Mouse (Mus musculus) embryonic facial prominence, embryonic 12.5 days (tissue): ENCODE results near the gene Arg1. TPM values are rescaled to one million over a fixed set of nuclear protein-coding genes. Genes with fewer than 3 reads are reported as not detected.

Experiments
- ATAC-seq: fragments of 200-750 bp; cut with Nextera tagmentation; 2 replicates; pipeline ENCODE4 v1.8.0; 2017; ENCODE audit not compliant: insufficient number of reproducible peaks, insufficient read depth, low FRiP score, low TSS enrichment
- H3K27ac ChIP-seq: fragments of 300-500 bp; sonication (generic); 2 replicates; pipeline ENCODE4 v1.5.1; 2016; ENCODE audit warnings: mild to moderate bottlenecking
- H3K27me3 ChIP-seq: fragments of 300-500 bp; sonication (generic); 2 replicates; pipeline ENCODE4 v1.6.1; 2016; ENCODE audit warnings: mild to moderate bottlenecking, moderate library complexity
- H3K36me3 ChIP-seq: fragments of 300-500 bp; sonication (generic); 2 replicates; pipeline ENCODE4 v1.6.1; 2016; ENCODE audit warnings: mild to moderate bottlenecking
- H3K4me1 ChIP-seq: fragments of 300-500 bp; sonication (generic); 2 replicates; pipeline ENCODE4 v1.6.1; 2016
- H3K4me2 ChIP-seq: fragments of 300-500 bp; sonication (generic); replicated peaks from 2 replicates; pipeline ENCODE4 v1.6.1; 2016; ENCODE audit warnings: mild to moderate bottlenecking, moderate library complexity
- H3K4me3 ChIP-seq: fragments of 300-500 bp; sonication (generic); 2 replicates; pipeline ENCODE4 v1.5.1; 2016; ENCODE audit warnings: mild to moderate bottlenecking
- H3K9ac ChIP-seq: fragments of 300-500 bp; sonication (generic); 2 replicates; pipeline ENCODE4 v1.6.1; 2016; ENCODE audit warnings: mild to moderate bottlenecking, moderate library complexity
- H3K9me3 ChIP-seq: fragments of 300-500 bp; sonication (generic); 2 replicates; pipeline ENCODE4 v1.6.1; 2016; ENCODE audit warnings: mild to moderate bottlenecking, moderate library complexity
- WGBS: fragments of 180-500 bp; shearing (Covaris S2); methylation state at CpG from one replicate; pipeline ENCODE4 v1.1.7; 2016; 5-methylcytosine and 5-hydroxymethylcytosine counted together
- polyA plus RNA-seq: library from polyadenylated mRNA; unstranded; fragments of >200 nt; fragmentation: Nextera tagmentation; extraction: Ambion mirVana; gene quantifications from 2 replicates; pipeline ENCODE4 v1.2.1, GENCODE M21; 2016

Arg1 gene
- polyA plus RNA-seq, 1 experiment from 2014 or later = 8.5 TPM

DNA sequence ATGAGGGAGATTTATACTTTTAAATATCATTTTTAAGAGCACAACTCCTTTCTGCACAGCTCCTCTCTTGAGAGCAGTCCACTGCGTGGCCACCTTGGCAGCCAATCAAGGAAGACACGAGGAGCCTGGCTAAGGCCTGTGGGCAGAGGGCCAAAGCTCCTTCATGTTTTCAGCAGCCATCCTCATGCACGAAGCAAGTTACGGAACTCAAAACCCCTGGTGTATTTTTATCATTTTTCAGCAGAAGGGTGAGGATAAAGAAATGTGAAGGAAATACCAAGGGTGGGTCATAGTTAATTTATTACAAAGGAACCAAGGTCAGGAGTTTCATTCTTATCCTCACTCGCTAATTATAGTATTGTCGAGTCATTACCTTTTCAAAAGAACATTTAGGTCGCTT is 25.3 kb upstream of the Arg1 start:
- no peak overlapping the region for H3K9ac ChIP-seq
- no peak overlapping the region for H3K27ac ChIP-seq
- ATAC-seq = no peak
- H3K4me2 ChIP-seq = no peak overlapping the region
- no peaks in the 10 kb centered on the region for H3K27me3 ChIP-seq
- WGBS = 85% methylated on average over 7 of the region's 7 CpGs
- H3K9me3 ChIP-seq = no peaks in the 10 kb centered on the region
- H3K4me1 ChIP-seq = 0 out of 2 replicates have a peak, but pooled peaks cover 3% of the 10 kb centered on the region
- H3K36me3 ChIP-seq = no peaks in the 10 kb centered on the region
- H3K4me3 ChIP-seq = no peak overlapping the region

DNA sequence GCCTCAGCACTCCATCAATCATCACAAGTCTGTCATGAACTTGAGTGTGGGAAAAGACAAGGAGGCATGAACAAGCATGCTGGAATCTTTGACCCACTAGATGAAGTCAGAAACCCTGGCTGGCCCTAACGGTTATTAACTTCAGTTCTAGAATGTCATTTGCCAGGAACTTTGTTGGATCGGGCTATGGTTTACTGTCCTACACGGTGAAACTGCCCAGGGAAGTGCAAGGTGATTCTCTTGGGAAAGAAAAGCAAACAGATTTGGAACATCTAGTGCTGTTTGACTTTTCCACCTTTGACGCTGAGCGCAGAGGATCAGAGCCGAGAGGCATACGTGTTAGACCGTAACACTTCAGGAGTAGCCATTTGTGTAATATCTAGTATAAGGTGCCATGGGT is 24.3 kb upstream of the Arg1 start:
- Histone ChIP-seq H3K27me3 (no peaks in the 10 kb centered on the region), H3K36me3 (no peaks in the 10 kb centered on the region)

DNA sequence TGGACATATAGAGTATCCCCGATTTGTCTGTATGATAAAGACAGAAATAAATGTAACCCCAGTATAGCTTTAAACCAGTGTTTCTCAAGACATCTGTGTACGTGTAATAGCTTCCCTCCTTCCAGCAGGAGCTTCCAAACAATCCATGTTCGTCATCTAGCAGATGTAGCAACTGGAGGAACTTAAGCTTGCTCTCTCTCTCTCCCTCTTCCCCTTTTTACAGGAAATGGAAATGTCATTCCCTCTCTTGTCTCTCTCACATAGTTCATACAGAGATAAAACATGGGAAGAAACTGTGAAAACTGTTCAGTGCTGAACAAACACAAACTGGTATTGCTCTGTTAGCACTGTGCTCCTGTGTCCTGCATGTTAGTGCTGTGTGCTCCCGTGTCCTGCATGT is 22.9 kb upstream of the Arg1 start:
- 77% methylated on average over 4 of the region's 4 CpGs for WGBS
- Histone ChIP-seq H3K9me3 (no peaks in the 10 kb centered on the region), H3K36me3 (no peaks in the 10 kb centered on the region), H3K4me2 (no peak overlapping the region), H3K4me1 (0 out of 2 replicates have a peak, but pooled peaks cover 3% of the 10 kb centered on the region), H3K9ac (no peak overlapping the region), H3K27me3 (no peaks in the 10 kb centered on the region), H3K4me3 (no peak overlapping the region), H3K27ac (no peak overlapping the region)
- no peak for ATAC-seq

More for the DNA sequence above, 24.3 kb upstream of the Arg1 start:
- no peak for ATAC-seq
- Histone ChIP-seq H3K4me1 (0 out of 2 replicates have a peak, but pooled peaks cover 3% of the 10 kb centered on the region), H3K27ac (no peak overlapping the region), H3K9ac (no peak overlapping the region), H3K4me3 (no peak overlapping the region), H3K9me3 (no peaks in the 10 kb centered on the region), H3K4me2 (no peak overlapping the region)
- whole genome bisulfite sequencing = 90% methylated on average over 8 of the region's 8 CpGs

DNA sequence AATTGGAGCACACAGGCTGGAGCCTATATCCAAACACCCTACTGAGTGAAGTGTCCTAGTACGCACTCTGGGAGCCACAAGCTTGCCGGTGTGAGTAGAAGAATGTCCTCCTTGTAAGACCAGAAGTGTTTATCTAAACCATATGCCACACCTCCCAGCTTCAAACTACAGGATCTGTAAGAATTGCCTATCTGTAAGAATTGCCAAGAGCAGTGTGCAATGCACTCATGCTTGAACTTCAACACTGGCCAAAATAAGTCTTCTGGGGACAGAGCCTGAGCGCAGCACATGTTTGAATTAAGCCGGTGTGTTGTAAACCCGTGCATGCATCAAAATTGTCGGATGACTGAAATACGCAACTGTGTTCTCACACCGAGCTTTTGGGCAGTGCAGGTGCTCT is 21.0 kb upstream of the Arg1 start:
- no peak overlapping the region for H3K4me3 ChIP-seq
- no peaks in the 10 kb centered on the region for H3K9me3 ChIP-seq
- no peaks in the 10 kb centered on the region for H3K36me3 ChIP-seq
- H3K27ac ChIP-seq = no peak overlapping the region
- H3K4me1 ChIP-seq = 0 out of 2 replicates have a peak, but pooled peaks cover 3% of the 10 kb centered on the region
- no peak overlapping the region for H3K9ac ChIP-seq
- 66% methylated on average over 8 of the region's 8 CpGs for WGBS
- H3K4me2 ChIP-seq = no peak overlapping the region
- H3K27me3 ChIP-seq = no peaks in the 10 kb centered on the region
- no peak for ATAC-seq

DNA sequence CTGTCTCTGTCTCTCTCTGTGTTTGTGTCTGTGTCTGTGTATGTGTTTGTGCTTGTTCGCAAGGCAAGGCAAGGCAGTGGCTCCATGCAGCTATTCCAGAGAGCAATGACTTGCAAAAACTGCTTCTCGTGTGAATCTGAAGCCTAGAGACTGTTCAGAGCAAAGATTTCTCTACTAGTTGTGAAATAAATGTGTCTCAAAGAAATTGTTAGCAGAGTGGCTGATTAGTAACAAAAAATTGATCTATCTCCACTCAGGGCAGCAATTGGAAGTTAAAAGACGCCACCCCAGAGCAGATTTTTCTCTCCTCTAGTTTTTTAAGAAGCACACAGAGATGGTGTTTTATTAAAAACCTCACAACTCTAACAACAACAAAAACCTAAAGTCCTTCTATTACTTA is 20.6 kb upstream of the Arg1 start:
- no peaks in the 10 kb centered on the region for H3K9me3 ChIP-seq
- ATAC-seq = no peak
- H3K9ac ChIP-seq = no peak overlapping the region
- H3K27ac ChIP-seq = no peak overlapping the region
- no peaks in the 10 kb centered on the region for H3K27me3 ChIP-seq
- H3K36me3 ChIP-seq = no peaks in the 10 kb centered on the region
- H3K4me2 ChIP-seq = no peak overlapping the region
- no peak overlapping the region for H3K4me3 ChIP-seq
- H3K4me1 ChIP-seq = 0 out of 2 replicates have a peak, but pooled peaks cover 3% of the 10 kb centered on the region
- 88% methylated on average over 3 of the region's 3 CpGs for WGBS

DNA sequence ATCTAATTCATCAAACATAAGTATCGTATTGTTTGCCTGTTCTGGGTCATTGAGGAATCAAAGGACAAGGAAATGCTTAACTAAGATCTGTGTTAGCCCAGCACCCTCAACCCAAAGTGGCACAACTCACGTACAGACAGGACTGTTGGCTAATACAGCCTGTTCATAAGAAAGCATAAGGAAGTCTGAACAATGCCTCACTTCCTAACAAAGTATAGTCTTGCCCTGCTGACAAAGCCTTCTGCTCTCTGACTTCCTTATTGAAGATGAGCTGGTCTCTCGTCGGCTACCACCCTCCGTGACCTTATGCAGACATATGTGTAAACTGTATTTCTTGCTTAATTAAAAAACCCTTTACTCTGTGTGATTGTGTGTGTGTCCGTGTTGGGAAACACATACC is 2.9 kb upstream of the Arg1 start:
- no peaks in the 10 kb centered on the region for H3K9me3 ChIP-seq
- no peak for ATAC-seq
- peaks cover 10% of the 10 kb centered on the region; the same call in 1 of the 2 replicates for H3K4me1 ChIP-seq
- no peaks in the 10 kb centered on the region for H3K27me3 ChIP-seq
- no peaks in the 10 kb centered on the region for H3K36me3 ChIP-seq
- no peak overlapping the region for H3K27ac ChIP-seq
- no peak overlapping the region for H3K4me2 ChIP-seq
- WGBS = 82% methylated on average over 6 of the region's 6 CpGs
- H3K4me3 ChIP-seq = no peak overlapping the region
- H3K9ac ChIP-seq = no peak overlapping the region

DNA sequence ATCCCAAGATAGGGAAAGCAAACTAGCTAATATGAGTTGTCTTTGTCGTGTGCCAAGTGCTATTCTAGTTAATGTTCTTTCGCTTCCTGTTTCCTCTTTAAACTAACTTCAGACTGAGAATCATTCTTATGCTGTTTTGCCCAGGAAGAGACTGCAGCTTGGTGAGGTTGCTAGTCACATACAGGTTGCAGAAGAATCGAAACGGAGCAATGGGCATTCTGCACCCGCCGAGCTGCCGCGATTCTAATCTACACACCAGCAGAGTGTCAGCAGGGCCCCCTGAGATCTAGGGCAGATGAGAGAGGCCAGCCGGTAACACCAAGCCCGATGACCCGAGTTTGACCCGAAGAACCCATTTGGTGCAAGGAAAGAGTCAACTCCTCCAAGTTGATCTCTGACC is 788 bp upstream of the Arg1 start:
- H3K27me3 ChIP-seq = no peaks in the 10 kb centered on the region
- no peak overlapping the region for H3K4me2 ChIP-seq
- WGBS = 21% methylated on average over 12 of the region's 12 CpGs
- no peak for ATAC-seq
- H3K9me3 ChIP-seq = no peaks in the 10 kb centered on the region
- H3K36me3 ChIP-seq = no peaks in the 10 kb centered on the region
- no peak overlapping the region for H3K4me3 ChIP-seq
- H3K9ac ChIP-seq = no peak overlapping the region
- no peak overlapping the region for H3K27ac ChIP-seq
- H3K4me1 ChIP-seq = peaks cover 15% of the 10 kb centered on the region; the same call in 1 of the 2 replicates

DNA sequence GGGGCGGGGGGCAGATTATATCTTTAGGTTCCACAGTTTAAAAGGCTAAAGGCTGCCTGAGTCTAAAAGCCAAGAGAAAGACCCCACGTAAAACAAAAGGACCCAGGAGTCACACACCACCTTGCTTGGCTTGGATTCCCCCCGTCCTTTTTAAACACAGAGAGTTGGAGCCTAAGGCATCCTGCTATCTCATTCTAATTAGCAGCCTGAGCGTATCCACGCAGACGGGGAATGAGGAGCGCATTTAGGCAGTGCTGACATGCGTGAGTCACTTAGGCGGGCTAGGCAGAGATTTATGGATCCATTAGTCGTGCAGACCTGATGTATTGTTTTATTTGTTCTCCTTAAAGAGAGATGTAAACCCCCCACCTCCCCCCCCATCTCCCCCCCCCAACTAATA is 904 bp downstream of the Arg1 start:
- peaks cover 19% of the 10 kb centered on the region for H3K4me1 ChIP-seq
- H3K27me3 ChIP-seq = no peaks in the 10 kb centered on the region
- H3K27ac ChIP-seq = no peak overlapping the region
- no peaks in the 10 kb centered on the region for H3K9me3 ChIP-seq
- no peak overlapping the region for H3K4me3 ChIP-seq
- WGBS = 32% methylated on average over 10 of the region's 10 CpGs
- H3K36me3 ChIP-seq = no peaks in the 10 kb centered on the region
- H3K4me2 ChIP-seq = no peak overlapping the region
- no peak for ATAC-seq
- no peak overlapping the region for H3K9ac ChIP-seq

DNA sequence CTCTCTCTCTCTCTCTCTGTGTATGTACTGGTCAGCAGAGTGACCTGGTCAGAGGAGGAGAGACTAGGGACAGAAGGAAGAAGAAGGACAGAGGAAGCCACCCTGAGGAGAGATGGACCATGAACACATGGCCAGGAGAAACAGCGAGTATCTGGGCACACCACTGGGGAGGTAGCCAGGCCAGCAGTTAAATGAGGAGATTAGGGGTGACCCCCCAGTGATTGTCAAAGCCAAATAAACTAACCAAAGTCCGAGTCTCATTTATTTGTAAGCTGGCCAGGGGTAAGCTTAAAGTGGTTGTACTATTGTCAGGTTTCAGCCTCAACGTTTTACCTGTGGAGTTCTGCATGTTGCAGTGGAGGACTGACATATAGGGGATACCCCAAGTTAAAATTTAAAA is 3.0 kb downstream of the Arg1 start:
- H3K9ac ChIP-seq = no peak overlapping the region
- H3K4me1 ChIP-seq = peaks cover 19% of the 10 kb centered on the region
- no peak for ATAC-seq
- no peak overlapping the region for H3K4me3 ChIP-seq
- H3K36me3 ChIP-seq = no peaks in the 10 kb centered on the region
- H3K9me3 ChIP-seq = no peaks in the 10 kb centered on the region
- 69% methylated on average over 3 of the region's 3 CpGs for WGBS
- H3K27ac ChIP-seq = no peak overlapping the region
- no peak overlapping the region for H3K4me2 ChIP-seq
- H3K27me3 ChIP-seq = no peaks in the 10 kb centered on the region

DNA sequence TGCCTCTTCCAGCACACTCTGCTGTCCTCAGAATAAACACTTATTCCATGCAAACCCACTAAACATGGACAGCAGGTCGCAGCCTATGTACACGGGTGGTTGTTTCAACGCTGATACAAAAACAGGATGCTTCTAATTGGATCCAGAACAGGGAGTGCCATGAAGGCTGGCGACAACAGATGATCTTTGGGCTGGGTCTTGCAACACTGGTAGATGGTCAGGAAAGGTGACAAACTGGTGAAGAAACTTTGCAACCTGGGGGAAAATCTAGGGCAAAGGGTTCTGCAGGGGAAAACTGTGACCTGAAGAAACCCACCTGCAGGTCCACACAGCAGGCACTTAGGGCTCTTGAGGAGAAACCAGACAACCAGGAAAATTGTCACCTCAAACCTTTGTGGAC is 4.3 kb downstream of the Arg1 start:
- Histone ChIP-seq H3K9ac (no peak overlapping the region), H3K9me3 (no peaks in the 10 kb centered on the region), H3K4me2 (no peak overlapping the region), H3K4me1 (peaks cover 19% of the 10 kb centered on the region), H3K4me3 (no peak overlapping the region), H3K27me3 (no peaks in the 10 kb centered on the region), H3K27ac (no peak overlapping the region), H3K36me3 (no peaks in the 10 kb centered on the region)
- ATAC-seq = no peak
- 28% methylated on average over 4 of the region's 4 CpGs for WGBS

DNA sequence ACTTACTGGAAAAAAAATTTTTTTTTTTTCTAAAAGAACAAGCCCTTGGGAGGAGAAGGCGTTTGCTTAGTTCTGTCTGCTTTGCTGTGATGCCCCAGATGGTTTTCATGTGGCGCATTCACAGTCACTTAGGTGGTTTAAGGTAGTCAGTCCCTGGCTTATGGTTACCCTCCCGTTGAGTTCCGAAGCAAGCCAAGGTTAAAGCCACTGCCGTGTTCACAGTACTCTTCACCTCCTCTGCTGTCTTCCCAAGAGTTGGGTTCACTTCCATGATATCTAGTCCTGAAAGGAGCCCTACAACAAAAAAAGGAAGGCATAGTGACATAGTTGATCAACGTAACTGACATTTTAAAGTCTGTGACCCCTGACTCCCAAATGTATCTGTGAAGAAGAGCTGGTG is 11.8 kb downstream of the Arg1 start:
- no peaks in the 10 kb centered on the region for H3K27me3 ChIP-seq
- no peak overlapping the region for H3K27ac ChIP-seq
- ATAC-seq = no peak
- WGBS = 84% methylated on average over 6 of the region's 6 CpGs
- peaks cover 34% of the 10 kb centered on the region for H3K36me3 ChIP-seq
- no peaks in the 10 kb centered on the region for H3K4me1 ChIP-seq
- H3K4me2 ChIP-seq = no peak overlapping the region
- no peak overlapping the region for H3K4me3 ChIP-seq
- no peak overlapping the region for H3K9ac ChIP-seq
- no peaks in the 10 kb centered on the region for H3K9me3 ChIP-seq

DNA sequence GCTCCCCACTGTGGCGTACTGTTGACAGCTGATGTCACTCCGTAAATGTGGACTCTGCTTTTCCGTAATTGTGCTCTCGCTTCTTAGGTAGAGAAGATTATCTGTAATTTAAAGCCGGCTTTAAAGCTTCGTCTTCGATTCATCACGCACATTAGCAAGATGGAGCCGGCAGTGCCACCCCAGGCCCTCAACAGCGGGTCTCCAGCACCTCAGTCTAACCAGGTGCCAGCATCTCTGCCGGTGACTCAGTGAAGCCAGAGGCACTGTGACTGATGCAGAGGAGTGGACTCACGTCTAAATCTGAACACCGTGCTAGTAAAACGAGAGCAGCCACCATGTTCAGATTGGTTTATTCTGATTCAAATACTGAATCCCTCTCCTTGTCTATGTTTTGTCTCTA is 14.7 kb downstream of the Arg1 start:
- H3K4me2 ChIP-seq = no peak overlapping the region
- H3K27me3 ChIP-seq = no peaks in the 10 kb centered on the region
- no peak overlapping the region for H3K27ac ChIP-seq
- no peak for ATAC-seq
- H3K36me3 ChIP-seq = peaks cover 59% of the 10 kb centered on the region
- 92% methylated on average over 14 of the region's 14 CpGs for WGBS
- H3K9me3 ChIP-seq = no peaks in the 10 kb centered on the region
- no peak overlapping the region for H3K4me3 ChIP-seq
- no peaks in the 10 kb centered on the region for H3K4me1 ChIP-seq
- H3K9ac ChIP-seq = no peak overlapping the region

DNA sequence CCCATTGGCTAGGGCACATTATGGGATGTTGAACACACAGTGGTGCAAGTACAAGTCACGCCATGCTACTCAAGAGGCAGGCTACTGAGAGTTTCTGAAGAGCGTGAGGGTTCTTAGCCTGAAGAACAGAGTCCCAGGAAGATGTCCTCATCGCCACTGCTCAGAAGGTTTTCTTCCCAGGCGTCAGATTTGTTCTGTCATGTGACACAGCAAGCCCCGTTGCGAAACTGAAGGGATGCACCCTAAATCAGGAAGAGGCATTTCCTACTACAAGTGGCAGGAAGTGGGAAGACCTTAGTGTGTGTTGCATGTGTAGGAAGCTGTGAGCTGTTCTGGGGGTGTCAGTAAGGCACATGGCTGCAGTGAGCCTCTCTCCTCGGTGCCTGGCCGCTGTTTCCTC is 16.1 kb downstream of the Arg1 start:
- Histone ChIP-seq H3K9ac (no peak overlapping the region), H3K27me3 (no peaks in the 10 kb centered on the region), H3K4me2 (no peak overlapping the region), H3K9me3 (no peaks in the 10 kb centered on the region), H3K27ac (no peak overlapping the region), H3K4me1 (no peaks in the 10 kb centered on the region), H3K36me3 (peaks cover 72% of the 10 kb centered on the region), H3K4me3 (no peak overlapping the region)
- no peak for ATAC-seq
- WGBS = 89% methylated on average over 8 of the region's 8 CpGs
